Mouse (Mus musculus) brown adipose tissue, adult 24 weeks (tissue): Measurements from ENCODE around the gene Gm13278. TPM values are rescaled to one million over a fixed set of nuclear protein-coding genes. Genes with fewer than 3 reads are reported as not detected.
A peak's percentile ranks its signal among the peaks of the same experiment; 100 is the strongest.
"Not testable (repeated sequence)": the region's sequence is repeated elsewhere in the genome, so short reads cannot be mapped to it uniquely, and the experiment has no call there.

Experiments used
- H3K27ac ChIP-seq: fragments of 200-500 bp; replicated peaks from 2 replicates; pipeline ENCODE4 v1.5.1; 2012; ENCODE audit warnings: low read depth, mild to moderate bottlenecking, low read length
- H3K4me1 ChIP-seq: fragments of 200-500 bp; 2 replicates; pipeline ENCODE4 v1.6.1; 2012; ENCODE audit warnings: low read length, mixed read lengths; ENCODE audit not compliant: control insufficient read depth, insufficient read depth, insufficient read length
- H3K4me3 ChIP-seq: fragments of 200-500 bp; 2 replicates; pipeline ENCODE4 v1.5.1; 2012; ENCODE audit warnings: low read depth, mild to moderate bottlenecking, low read length, moderate library complexity; ENCODE audit not compliant: insufficient read depth
- polyA plus RNA-seq: library from polyadenylated mRNA; stranded (reverse); fragments of >200 nt; gene quantifications from 2 replicates; pipeline ENCODE4 v1.2.4, GENCODE M21; 2012; ENCODE audit not compliant: missing spikeins, insufficient read depth, insufficient read length

The Gm13278 gene
- polyA plus RNA-seq, 1 experiment, result not detected

GRCm38 (mm10) chr4:88776622-88777021 is 14.7 kb upstream of the Gm13278 start, which contains the start of gene Gm13289:
Gene Gm13289, plus strand, starts transcription at chr4:88776922.
- not testable (repeated sequence) for H3K27ac ChIP-seq, H3K4me1 ChIP-seq, H3K4me3 ChIP-seq

DNA sequence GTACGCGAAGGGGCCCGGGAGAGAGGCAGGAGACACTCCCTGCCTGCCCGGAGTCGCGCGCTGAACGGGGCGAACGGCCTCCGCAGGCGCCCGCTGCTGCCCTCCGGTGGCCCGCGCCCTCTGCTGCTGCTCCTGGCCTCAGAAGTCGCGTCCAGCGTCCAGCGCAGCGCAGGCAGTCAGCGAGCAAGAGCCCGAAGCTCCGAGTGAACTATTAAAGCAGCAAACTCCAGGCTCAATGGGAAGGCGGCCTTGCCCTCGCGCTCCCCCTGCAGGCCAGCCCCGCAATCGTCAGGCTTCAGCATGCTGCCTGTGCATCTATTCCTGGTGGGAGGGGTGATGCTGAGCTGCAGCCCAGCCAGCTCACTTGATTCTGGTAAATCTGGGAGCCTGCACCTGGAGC is 11.8 kb upstream of the Gm13278 start, which contains the start of gene Gm13272:
Gene Gm13272, plus strand, starts transcription at position 301 of the 400 bp plus-strand sequence.
- not testable (repeated sequence) for H3K4me3 ChIP-seq, H3K4me1 ChIP-seq, H3K27ac ChIP-seq

GRCm38 (mm10) chr4:88780320-88780719 is 11.0 kb upstream of the Gm13278 start:
- not testable (repeated sequence) for H3K4me3 ChIP-seq, H3K27ac ChIP-seq, H3K4me1 ChIP-seq

GRCm38 (mm10) chr4:88781831-88782230 is 9.5 kb upstream of the Gm13278 start, which contains the start of gene Ifnz:
Gene Ifnz, plus strand, starts transcription at chr4:88782131.
- H3K4me1 ChIP-seq, result not testable (repeated sequence)
- Histone ChIP-seq H3K27ac (peak within 1 kb of the TSS; percentile 56), H3K4me3 (peak within 1 kb of the TSS; percentile 48)

DNA sequence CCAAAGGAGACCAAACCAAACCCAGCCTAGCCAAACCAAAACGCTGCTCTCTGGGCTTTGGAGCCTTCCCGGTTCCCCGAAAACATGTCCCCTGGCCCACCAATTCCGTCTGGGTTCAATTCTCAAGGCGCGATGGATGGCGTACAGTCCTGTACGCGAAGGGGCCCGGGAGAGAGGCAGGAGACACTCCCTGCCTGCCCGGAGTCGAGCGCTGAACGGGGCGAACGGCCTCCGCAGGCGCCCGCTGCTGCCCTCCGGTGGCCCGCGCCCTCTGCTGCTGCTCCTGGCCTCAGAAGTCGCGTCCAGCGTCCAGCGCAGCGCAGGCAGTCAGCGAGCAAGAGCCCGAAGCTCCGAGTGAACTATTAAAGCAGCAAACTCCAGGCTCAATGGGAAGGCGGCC is 9.0 kb upstream of the Gm13278 start:
- Histone ChIP-seq H3K4me3 (peak overlapping the region; percentile 48), H3K27ac (peak overlapping the region; percentile 56)
- not testable (repeated sequence) for H3K4me1 ChIP-seq

DNA sequence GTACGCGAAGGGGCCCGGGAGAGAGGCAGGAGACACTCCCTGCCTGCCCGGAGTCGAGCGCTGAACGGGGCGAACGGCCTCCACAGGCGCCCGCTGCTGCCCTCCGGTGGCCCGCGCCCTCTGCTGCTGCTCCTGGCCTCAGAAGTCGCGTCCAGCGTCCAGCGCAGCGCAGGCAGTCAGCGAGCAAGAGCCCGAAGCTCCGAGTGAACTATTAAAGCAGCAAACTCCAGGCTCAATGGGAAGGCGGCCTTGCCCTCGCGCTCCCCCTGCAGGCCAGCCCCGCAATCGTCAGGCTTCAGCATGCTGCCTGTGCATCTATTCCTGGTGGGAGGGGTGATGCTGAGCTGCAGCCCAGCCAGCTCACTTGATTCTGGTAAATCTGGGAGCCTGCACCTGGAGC is 5.9 kb upstream of the Gm13278 start, which contains the start of gene Gm13276:
Gene Gm13276, plus strand, starts transcription at position 301 of the 400 bp plus-strand sequence.
- H3K27ac ChIP-seq, H3K4me1 ChIP-seq, H3K4me3 ChIP-seq: not testable (repeated sequence)

GRCm38 (mm10) chr4:88788402-88788801 is 2.9 kb upstream of the Gm13278 start, which contains the start of gene Gm13277:
Gene Gm13277, plus strand, starts transcription at chr4:88788632.
- not testable (repeated sequence) for H3K4me1 ChIP-seq, H3K27ac ChIP-seq, H3K4me3 ChIP-seq

DNA sequence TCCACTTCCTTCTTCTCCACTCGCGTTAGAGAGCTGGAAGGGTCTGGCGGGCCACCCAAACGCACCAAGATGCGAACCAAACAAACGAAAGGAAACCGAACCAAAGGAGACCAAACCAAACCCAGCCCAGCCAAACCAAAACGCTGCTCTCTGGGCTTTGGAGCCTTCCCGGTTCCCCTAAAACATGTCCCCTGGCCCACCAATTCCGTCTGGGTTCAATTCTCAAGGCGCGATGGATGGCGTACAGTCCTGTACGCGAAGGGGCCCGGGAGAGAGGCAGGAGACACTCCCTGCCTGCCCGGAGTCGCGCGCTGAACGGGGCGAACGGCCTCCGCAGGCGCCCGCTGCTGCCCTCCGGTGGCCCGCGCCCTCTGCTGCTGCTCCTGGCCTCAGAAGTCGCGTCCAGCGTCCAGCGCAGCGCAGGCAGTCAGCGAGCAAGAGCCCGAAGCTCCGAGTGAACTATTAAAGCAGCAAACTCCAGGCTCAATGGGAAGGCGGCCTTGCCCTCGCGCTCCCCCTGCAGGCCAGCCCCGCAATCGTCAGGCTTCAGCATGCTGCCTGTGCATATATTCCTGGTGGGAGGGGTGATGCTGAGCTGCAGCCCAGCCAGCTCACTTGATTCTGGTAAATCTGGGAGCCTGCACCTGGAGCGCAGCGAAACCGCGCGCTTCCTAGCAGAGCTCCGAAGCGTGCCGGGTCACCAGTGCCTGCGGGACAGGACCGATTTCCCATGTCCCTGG is 2.8 kb downstream of the Gm13278 start, which contains the start of gene Gm13275:
Gene Gm13275, plus strand, starts transcription at position 552 of the 740 bp plus-strand sequence.
- not testable (repeated sequence) for H3K27ac ChIP-seq, H3K4me1 ChIP-seq, H3K4me3 ChIP-seq

- not testable (repeated sequence) for H3K4me1 ChIP-seq, H3K27ac ChIP-seq, H3K4me3 ChIP-seq
Measured at GRCm38 (mm10) chr4:88797097-88797496, 5.7 kb downstream of the Gm13278 start, which contains the start of gene Gm13279. Gene Gm13279, plus strand, starts transcription at chr4:88797397.

DNA sequence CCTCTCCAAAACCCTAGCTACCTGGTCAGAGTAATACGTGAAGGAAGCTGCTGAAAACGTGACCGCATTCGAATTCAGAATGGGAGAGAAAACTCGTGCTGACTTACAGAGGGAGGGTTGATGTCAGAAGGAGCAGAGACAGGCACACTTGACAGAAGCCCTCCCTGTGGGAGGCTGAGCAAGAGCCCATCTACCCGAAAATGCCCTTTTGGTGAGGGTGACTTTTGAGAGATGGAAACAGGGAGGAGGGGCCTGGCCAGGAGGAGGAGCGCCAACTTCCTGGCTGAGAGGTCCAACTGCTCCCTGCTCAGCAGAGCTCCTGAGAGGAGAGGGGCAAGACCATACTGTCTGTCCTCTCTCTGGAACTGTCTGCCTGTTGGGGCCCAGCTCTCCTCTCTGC is 8.0 kb downstream of the Gm13278 start, which contains the start of gene Gm13285:
Gene Gm13285, plus strand, starts transcription at position 301 of the 400 bp plus-strand sequence.
- H3K4me3 ChIP-seq, H3K4me1 ChIP-seq, H3K27ac ChIP-seq: not testable (repeated sequence)

GRCm38 (mm10) chr4:88802954-88803353 is 11.6 kb downstream of the Gm13278 start, which contains the start of gene Gm13287:
Gene Gm13287, plus strand, starts transcription at chr4:88803254.
- not testable (repeated sequence) for H3K4me1 ChIP-seq, H3K4me3 ChIP-seq, H3K27ac ChIP-seq

DNA sequence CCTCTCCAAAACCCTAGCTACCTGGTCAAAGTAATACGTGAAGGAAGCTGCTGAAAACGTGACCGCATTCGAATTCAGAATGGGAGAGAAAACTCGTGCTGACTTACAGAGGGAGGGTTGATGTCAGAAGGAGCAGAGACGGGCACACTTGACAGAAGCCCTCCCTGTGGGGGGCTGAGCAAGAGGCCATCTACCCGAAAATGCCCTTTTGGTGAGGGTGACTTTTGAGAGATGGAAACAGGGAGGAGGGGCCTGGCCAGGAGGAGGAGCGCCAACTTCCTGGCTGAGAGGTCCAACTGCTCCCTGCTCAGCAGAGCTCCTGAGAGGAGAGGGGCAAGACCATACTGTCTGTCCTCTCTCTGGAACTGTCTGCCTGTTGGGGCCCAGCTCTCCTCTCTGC is 13.9 kb downstream of the Gm13278 start, which contains the start of gene Gm13288:
Gene Gm13288, plus strand, starts transcription at position 301 of the 400 bp plus-strand sequence.
- not testable (repeated sequence) for H3K4me1 ChIP-seq, H3K4me3 ChIP-seq, H3K27ac ChIP-seq

DNA sequence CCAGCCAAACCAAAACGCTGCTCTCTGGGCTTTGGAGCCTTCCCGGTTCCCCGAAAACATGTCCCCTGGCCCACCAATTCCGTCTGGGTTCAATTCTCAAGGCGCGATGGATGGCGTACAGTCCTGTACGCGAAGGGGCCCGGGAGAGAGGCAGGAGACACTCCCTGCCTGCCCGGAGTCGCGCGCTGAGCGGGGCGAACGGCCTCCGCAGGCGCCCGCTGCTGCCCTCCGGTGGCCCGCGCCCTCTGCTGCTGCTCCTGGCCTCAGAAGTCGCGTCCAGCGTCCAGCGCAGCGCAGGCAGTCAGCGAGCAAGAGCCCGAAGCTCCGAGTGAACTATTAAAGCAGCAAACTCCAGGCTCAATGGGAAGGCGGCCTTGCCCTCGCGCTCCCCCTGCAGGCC is 14.4 kb downstream of the Gm13278 start:
- not testable (repeated sequence) for H3K4me3 ChIP-seq, H3K27ac ChIP-seq, H3K4me1 ChIP-seq

- Histone ChIP-seq H3K27ac (no peak within 1 kb of the TSS), H3K4me1 (no peaks in the 10 kb centered on the region), H3K4me3 (no peak within 1 kb of the TSS)
Measured at GRCm38 (mm10) chr4:88815928-88816327, 24.6 kb downstream of the Gm13278 start, which contains the start of gene Ifna7. Gene Ifna7, plus strand, starts transcription at chr4:88816228.

DNA sequence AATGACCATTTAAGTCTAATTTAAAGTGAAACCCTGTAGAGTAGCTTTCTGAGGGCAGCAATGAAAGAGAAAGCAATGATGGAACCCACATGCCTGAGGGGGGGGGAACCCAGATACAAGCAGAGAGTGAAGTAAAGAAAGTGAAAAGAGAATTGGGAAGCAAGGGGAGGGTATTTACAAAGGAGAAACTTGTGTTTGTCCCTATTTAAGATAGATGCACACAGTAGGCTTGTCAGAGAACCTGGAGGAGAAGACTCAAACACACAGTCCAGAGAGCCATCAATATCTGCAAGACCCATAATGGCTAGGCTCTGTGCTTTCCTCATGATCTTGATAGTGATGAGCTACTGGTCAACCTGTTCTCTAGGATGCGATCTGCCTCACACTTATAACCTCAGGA is 28.3 kb downstream of the Gm13278 start, which contains the start of gene Ifna11:
Gene Ifna11, plus strand, starts transcription at position 301 of the 400 bp plus-strand sequence.
- Histone ChIP-seq H3K27ac (no peak within 1 kb of the TSS), H3K4me1 (no peaks in the 10 kb centered on the region), H3K4me3 (no peak within 1 kb of the TSS)
